Mouse (Mus musculus): ENCODE results near the gene Lin7a.
"Not testable (repeated sequence)": the region's sequence is repeated elsewhere in the genome, so short reads cannot be mapped to it uniquely, and the experiment has no call there.

Lin7a gene

DNA sequence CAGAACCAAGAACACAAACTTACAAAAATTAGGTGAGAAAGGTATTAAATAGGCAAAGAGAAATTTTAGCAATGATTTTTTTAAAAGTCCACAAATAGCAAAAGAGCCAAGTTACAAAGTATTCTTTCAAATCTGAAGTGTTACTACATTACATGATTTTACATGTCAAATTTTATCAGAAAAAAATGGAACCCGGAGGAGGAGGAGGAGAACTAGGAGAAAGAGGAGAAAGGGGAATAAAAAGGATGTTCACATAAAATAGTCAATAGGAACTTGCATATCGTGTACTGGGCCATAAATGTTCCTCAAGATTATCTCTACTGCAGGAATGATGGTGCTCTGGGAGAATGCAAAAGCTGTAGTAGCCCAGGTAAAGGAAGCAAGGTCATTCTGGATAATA is 34.4 kb upstream of the Lin7a start:
- in situ Hi-C loops (cut with MboI, MseI), result no loop called here

DNA sequence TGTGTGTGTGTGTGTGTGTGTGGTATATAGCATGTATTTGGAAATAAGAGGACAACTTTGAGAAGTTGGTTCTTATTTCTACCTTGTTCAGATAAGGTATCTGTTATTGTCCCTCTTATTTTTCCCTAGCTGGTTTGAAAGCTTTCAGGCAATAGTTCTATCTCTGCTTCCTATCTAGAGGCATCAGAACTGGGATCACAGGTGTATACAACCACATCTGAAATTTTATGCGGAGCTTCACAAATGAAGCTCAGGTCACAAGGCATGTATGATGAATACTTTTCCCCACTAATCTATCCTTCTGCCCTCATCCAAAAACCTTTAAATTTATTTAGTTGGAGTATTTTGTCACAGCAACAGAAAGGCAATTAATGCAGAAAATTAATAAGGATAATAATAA is 33.8 kb upstream of the Lin7a start:
- in situ Hi-C loops (cut with MboI, MseI), result no loop called here

DNA sequence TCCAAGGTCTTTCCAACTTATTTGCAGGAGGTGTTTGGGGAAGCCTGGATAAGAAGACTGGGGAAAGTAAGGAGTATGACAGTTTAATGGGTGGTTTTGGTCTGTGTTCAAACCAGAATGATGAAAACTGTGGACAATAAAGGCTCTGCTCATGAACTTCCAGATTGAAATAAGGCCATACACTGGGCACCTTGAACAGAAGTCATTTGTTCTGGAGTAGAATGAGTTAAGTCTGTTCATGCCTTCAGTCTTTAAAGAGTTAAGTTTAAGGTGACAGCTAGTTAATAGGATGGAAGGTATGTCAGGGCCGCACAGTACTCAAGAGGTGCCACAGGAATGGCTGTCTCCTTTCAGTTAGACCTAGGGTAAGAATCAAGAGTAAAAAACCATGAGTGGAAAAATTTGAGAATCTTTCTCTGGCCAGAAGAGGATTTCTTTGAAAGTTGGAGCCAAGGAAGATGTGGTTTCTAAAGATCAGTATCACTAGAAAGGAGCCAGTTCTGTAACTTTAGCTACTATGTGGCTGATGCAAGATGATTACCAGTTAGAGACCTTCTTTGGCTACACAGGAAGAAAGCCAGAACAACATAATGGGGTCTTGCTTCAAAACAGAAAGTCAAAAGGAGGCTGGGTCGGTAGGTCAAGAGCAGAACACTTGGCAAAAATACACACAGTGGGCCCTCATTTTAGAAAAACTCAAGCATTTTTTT is 33.2 kb upstream of the Lin7a start:
- in situ Hi-C loops (cut with MboI, MseI), result no loop called here

DNA sequence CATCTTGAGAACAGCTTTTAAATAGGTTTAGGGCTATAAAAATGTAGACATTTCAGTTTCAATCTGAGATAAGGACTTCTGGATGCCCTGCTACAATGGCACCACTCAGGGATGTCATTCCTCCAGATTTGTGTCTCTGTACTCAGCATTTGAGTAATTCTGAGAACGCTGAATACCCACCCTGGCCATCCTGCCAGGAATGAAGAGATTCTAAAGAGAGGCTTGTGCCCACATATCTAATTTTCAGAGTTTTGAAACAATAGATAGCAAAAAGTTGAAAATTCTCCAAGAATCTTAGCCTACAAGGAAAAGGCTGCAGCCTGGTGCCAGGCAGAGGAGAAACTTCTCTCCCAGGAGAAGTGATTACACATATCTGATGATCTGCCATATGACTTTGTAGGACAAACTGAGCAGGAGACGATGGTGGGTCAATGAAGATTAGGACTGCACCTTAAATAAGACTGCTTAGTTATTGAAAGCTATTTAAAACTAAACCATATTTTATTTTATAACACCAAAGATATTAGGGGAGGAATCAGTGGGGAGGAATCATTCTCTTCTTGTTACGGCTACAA is 32.5 kb upstream of the Lin7a start:
- in situ Hi-C loops (cut with MboI, MseI), result no loop called here

DNA sequence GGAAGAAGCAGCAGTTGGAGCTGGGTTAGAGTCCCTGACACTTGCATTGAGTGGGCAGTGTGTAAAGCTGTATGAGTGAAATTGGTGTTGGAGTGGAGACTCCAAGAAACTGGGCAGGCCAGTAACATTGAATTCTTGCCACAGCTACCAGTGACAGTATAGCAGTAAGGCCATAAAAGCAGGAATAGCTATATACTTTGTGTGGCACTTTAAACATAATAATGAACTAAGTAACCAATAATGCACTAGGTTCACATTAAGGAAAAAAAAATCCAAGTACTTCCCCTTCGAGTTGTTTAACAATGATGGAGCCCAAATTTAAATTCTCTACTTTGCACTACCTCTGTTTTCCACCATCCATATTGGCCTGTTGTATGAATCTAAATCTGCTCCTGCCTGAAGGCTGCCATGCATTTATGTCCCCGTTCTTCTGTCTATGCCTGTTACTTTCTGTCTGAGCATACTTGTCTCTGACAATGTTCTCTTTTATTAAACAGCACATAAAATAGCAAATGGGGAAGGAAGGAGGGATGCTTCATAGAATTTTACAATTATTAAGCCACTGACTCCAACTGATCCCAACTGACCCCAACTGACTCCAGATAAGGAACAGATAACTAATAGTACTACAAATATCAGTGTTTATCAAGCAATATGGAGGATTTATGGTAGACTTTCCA is 31.7 kb upstream of the Lin7a start:
- in situ Hi-C loops (cut with MboI, MseI), result no loop called here

DNA sequence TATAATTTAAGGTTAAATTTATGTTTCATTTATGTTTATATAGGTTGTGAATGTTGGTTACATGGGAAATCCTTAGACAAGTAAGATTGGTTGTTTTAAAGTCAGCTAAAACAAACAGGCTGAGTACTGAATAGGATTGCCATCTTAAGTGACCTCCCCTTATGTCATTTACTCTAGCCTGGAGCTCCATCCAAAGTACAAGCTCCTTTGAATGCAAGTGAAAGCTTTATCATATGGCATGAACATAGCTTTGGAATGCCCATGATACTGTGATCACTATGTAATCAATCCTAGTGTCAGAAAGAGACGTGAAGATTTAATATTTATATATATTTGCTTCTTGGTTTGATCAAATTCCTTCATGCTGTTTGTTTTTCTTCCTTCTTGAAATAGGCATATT is 31.0 kb upstream of the Lin7a start:
- in situ Hi-C loops (cut with MboI, MseI), result no loop called here

DNA sequence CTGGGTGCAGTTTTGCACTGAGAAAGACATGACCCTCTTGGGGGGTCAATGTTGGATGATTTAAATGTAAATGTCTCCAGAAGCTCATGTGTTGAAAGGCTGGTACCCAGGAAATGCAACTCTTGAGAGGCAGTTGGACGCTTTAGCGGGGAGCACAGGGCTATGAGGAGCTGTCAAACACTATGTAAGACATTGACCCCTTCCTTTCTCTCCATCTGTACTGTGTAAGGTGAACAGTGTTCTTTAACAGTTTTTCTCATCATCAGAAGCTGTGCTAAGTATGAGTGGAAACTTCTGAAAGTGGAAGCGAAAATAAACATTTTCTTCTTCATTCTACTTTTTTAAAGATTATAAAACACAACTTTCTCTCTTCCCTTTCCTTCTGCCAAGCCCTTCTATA is 30.5 kb upstream of the Lin7a start:
- in situ Hi-C loops (cut with MboI, MseI), result no loop called here

DNA sequence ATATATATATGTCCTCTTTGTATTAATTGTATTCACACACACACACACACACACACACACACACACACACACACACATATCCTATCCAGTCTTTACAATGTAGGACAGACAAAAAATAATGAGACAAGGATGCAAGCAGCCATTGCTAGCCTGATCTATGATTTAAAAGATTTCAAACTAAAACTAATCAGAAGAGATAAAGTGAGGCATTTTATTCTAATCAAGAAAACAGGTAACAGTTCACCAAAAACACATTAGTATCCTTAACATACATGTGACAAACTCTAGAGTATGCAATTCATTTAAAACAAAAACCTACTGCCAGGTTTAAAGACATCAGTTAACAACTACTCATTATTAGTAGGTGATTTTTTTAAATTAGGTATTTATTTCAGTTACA is 30.1 kb upstream of the Lin7a start:
- in situ Hi-C loops (cut with MboI, MseI), result no loop called here

DNA sequence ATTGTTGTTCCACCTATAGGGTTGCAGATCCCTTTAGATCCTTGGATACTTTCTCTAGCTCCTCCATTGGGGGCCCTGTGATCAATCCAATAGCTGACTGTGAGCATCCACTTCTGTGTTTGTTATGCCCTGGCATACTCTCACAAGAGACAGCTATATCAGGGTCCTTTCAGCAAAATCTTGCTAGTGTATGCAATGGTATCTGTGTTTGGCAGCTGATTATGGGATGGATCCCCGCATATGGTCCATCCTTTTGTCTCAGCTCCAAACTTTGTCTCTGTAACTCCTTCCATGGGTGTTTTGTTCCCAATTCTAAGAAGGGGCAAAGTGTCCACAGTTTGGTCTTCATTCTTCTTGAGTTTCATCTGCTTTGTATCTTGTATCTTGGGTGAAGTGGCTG is 29.5 kb upstream of the Lin7a start:
- in situ Hi-C loops (cut with MboI, MseI), result not testable (repeated sequence)

DNA sequence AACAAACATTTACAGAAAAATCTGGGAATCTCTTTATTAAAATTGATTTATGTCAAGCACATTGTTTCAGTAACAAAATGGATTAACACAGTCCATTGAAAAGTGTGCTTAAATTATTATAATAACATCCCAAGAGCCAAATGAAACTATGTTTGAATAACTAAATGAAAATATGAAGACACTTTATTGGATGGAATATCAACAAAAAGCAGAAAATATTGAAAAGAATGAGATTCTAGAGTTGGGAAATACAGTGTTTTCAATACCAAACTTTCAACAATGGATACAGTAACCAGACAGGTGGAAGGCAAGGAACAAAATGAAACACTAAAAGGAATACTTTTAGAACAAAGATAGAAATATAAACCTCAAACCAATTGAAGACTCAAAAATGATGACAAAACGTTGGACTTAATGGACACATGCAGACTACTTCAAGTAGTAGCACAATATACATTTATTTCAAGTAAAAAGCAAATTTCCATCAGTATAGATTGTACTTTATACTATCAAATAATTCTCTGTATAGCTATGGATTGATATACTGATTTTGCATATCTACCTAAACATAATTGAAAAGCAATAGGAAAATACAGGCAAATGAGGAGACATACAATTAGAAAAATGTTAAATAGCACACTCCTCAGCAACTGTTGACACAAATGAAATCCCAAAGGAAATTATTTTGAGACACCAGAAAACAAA is 28.6 kb upstream of the Lin7a start:
- in situ Hi-C loops (cut with MboI, MseI), result no loop called here

DNA sequence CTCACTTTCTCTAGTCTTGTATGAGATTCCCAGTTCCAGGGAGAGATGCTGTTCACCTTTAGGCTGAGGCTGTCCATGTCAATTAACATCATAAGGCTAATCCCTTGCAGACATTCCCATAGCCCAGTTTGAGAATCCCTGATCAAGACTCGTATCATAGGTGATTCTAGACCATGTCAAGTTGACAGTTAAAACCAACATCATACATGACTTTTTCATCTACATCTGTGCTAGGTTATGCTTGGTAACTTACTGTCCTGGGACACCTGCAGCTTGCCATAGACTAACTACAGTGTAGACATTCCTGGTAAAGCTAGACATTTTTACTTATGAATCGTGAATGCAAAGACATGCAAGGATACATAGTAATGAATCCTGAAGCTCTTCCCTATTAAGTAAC is 27.3 kb upstream of the Lin7a start:
- in situ Hi-C loops (cut with MboI, MseI), result no loop called here

DNA sequence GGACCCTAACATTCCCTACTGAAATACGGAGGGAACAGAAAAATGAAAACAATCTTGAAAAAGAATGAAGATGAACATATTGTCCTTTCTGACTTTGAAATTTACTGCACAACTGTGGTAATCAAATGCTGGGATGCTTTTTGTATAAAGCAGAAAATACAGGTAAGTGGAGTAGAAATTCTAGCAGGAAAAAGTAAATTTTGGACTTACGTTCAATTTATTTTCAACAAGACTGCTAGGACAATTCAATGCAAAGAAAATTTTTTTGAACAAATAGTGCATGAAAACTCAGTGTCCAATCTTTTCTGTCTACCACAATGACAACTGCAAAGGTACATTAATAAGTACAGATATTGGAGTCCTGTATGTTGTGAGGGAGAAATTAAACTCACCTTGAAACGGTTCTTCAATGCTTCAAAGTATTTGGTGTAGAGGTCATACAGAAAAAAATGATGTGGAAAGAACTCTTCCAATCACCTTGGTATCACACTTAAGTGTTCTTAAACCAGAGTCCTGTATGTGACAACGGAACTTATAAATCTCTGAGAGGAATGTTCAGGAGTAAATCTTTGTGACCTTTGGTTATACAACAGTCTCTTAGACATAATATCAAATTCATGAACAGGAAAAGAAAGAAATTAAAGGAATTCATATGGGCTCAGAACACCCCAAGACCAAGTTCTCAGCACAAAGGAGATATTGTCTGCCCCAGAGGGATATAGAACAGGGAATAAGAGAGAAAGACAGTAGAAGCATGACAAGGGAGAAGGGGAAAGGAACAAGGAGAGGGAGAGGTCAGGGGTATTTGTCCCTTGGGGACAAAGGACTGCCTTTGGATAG is 26.6 kb upstream of the Lin7a start:
- in situ Hi-C loops (cut with MboI, MseI), result no loop called here

DNA sequence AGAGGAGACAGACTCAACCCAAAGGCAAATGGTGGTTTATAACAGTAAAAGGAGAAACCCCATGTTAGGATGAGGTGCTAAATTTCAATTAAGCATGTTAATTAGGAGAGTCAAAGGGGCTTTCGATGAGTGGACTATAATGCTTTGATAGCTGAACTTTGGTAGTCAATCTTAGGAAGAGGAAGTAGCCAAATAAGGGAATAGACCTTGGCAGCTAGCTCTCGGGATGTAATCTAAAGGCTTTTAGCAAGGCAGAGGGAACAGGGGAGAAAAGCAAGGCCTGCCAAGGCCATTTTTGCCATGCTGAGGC is 26.0 kb upstream of the Lin7a start:
- in situ Hi-C loops (cut with MboI, MseI), result no loop called here

DNA sequence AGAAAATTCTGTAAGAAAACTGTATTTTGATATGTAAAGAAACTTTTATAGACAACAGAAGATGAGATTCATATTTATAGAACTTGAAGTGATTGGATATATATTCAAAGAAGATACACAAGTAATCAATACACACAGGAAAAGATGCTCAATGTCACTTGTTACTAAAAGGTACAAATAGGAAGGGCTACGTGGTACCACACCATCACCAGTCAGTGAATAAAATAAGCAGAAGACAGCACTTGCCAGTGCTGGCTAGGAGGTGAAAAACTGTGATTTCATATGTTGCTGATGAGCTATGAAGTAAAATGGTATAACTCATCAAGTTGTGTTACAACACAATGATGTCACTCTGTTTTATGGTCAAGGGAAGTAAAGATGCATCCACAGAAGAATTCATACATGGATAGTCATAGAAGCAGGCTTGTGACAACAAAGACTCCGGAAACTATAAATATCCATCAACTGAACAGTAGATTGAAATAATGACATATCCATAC is 25.5 kb upstream of the Lin7a start:
- in situ Hi-C loops (cut with MboI, MseI), result no loop called here

DNA sequence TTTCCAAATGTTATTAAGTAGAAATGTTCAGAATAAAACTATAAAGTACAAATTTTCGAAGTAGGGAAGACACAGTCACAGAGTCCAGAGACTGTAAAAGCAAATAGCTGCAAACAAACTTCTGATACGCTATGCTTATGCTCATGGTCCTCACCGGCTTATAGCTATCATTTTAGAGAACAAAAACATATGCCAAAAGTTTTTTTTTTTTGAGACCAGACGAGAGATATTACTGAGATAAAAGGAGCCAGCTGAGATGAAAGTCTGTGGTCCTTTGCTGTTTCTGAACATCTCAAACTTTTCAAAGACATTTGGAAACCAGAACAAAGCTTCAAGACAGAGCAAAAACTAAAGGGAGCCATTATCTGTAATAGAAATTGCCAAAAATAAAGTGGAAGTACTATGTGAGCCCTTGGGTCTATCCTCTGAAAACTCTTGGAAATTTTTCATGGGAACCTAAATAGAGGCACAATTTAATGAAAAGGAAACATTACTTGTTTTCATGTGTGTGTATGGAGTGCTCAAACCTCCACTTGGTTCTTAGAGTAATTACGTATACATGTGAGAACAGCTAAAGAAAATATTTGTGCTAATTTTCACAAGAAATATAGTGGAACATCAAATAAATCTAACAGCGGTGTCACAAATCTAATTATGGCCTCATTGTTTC is 24.4 kb upstream of the Lin7a start:
- in situ Hi-C loops (cut with MboI, MseI), result no loop called here

DNA sequence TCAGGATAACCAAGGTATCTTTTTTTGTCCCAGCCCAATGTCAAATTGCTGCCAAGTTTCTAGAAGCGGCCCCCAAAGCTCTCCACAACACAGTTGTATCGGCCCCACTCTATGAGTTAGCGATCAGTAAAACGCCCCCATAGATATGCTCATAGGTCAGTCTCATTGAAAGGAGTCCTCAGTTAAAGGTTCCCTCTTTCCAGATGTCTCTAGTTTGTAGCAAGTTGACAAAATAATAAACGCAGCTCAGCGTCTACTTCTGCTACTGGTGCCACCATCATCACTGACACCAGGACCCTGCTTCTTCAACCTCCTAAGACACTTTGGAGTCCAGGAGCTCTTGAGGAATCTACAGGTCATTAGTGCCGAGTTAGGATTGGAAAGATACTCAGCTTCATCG is 23.0 kb upstream of the Lin7a start:
- in situ Hi-C loops (cut with MboI, MseI), result no loop called here

DNA sequence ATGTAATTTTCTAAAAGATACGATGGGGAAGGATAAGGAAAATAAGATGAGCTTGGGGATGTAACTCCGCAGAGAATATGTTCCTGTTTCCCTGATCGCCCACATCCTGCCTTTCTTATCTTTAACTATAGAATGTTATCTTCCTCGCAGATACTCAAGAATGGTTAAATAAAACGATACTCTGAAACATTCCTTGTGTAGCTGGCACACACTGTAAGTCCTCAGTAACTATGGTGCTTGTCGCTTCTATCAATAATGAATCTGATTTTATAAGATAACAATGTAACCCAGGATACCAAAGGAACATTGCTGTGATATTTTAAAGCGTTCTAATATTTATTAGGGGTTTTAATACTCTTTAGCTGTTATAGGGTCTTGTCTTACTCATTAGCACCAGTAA is 22.4 kb upstream of the Lin7a start:
- in situ Hi-C loops (cut with MboI, MseI), result no loop called here

DNA sequence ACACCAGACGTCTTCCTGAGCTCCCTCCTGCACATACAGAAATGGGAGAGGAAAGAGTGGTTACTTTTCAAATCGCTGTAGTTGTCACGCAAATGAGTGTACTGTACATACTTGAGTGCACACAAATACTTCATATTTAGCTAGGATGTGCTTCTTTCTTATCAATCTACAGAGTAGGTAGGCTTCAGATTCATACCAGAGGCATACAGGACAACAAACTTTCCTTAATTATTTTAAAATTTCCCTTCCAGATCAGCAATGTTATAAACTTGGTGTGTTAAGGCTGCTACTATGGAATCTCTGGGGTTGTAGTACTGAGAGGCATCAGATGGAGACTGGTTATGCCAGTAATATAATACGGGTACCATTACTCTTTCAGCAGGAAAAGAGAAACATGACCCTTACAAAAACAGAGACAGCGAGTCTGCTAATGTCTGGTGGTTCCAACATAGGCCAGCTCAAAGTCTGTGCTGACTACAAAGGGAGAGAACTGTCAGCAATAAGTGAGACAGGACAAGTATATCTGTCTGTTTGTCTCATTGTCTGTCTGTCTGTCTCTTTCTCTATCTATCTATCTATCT is 21.8 kb upstream of the Lin7a start:
- in situ Hi-C loops (cut with MboI, MseI), result no loop called here

DNA sequence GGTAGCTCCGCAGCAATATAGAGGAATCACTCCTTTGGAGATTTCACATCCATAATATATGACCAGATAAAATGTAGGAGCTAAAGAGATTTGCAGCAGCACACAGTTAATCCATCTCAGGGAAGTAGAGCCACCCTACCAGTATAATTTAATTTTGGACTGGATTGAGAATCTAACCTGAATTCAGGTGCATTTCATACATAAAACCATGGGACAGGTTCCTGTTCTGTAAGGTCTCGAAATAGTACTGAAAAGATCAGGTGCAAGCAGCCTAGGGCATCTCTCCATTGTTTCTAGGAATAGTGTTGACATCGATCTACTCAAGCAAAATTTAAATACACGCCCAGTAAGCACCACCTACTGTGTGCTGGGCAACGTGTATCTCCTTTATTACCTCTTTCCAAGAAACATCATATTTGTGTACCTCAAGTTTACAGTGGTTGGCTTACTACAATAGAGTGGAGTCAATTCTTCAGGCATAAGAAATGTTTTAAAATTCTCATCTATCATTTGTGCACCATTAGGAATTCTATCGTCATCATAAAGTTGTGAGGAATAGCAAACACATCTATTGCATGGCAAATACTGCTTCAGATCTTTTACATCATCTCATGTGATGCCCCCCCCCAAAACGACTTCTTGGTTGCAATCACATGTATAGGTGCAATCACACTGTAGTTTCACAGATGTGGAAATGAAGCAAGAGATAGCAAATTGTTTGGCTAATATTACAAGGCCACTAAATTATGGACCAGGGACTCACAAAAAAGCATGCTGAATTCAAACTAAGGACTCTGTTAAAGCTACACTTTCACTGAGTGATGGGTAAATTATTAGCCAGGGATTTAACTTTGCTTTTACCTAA is 20.9 kb upstream of the Lin7a start:
- in situ Hi-C loops (cut with MboI, MseI), result no loop called here

DNA sequence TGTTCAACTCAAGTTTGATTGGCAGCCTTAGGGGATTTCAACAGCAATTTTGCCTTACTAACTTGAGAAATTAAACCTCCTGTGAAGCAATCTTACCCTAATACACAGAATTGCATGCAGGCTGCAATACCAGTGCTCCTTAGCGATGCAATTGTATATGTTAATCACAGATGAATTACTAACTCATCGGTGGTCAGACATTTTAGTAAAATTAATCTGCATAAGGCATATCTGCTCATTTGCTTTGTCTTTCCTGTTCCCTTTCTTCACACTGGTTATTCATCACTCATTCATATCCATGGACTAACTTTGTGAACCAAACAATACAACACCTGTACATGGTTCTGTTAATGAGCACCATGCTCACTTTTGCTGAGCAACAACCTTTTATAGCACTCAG is 20.2 kb upstream of the Lin7a start:
- in situ Hi-C loops (cut with MboI, MseI), result no loop called here
